Mouse (Mus musculus) G1E (cell line): ENCODE data around the gene Ywhah. TPM values are rescaled to one million over a fixed set of nuclear protein-coding genes. Genes with fewer than 3 reads are reported as not detected.

Experiments used
- ATAC-seq: 2 replicates; pipeline ENCODE4 v1.8.0; 2016; ENCODE audit warnings: mild to moderate bottlenecking; ENCODE audit not compliant: insufficient number of reproducible peaks, poor library complexity, low FRiP score, severe bottlenecking; ENCODE audit errors: extremely low read depth
- DNase-seq: peaks from one replicate; pipeline ENCODE4 v3.0.0; 2012; ENCODE audit warnings: low spot score
- H3K27me3 ChIP-seq: 2 replicates; pipeline ENCODE4 v1.6.1; 2012; ENCODE audit warnings: mild to moderate bottlenecking, low read length, inconsistent platforms; ENCODE audit not compliant: insufficient read depth
- H3K36me3 ChIP-seq: replicated peaks from 2 replicates; pipeline ENCODE3; 2012; ENCODE audit warnings: mild to moderate bottlenecking, inconsistent platforms
- H3K4me1 ChIP-seq: 2 replicates; pipeline ENCODE4 v1.6.1; 2012; ENCODE audit warnings: low read depth, low read length, inconsistent platforms, mixed read lengths; ENCODE audit not compliant: insufficient read depth
- H3K4me3 ChIP-seq: 2 replicates; pipeline ENCODE4 v1.5.1; 2012; ENCODE audit warnings: low read depth, mild to moderate bottlenecking, inconsistent platforms, low read length, moderate library complexity, mixed read lengths
- H3K9me3 ChIP-seq: replicated peaks from 2 replicates; pipeline ENCODE4 v1.6.1; 2012; ENCODE audit warnings: inconsistent platforms
- CTCF ChIP-seq: IDR thresholded peaks from 2 replicates; pipeline ENCODE4 v1.5.1; 2012; ENCODE audit warnings: low read depth, low read length, inconsistent platforms, mixed read lengths
- GATA1 ChIP-seq: IDR thresholded peaks from 2 replicates; pipeline ENCODE4 v1.6.1; 2012; ENCODE audit warnings: borderline replicate concordance, low read length, inconsistent platforms, mixed read lengths
- GATA2 ChIP-seq: IDR thresholded peaks from 2 replicates; pipeline ENCODE4 v1.6.1; 2012; ENCODE audit warnings: low read depth, low read length, inconsistent platforms, borderline replicate concordance
- POLR2AphosphoS5 ChIP-seq: IDR thresholded peaks from 2 replicates; pipeline ENCODE4 v1.6.1; 2012; ENCODE audit warnings: low read depth, low read length, inconsistent platforms; ENCODE audit not compliant: insufficient replicate concordance
- TAL1 ChIP-seq: conservative IDR thresholded peaks from 2 replicates; pipeline ENCODE4 v1.6.1; 2012; ENCODE audit warnings: low read depth, low read length, inconsistent platforms, mixed read lengths
- polyA plus RNA-seq: library from polyadenylated mRNA; stranded (reverse); fragments of >175 nt; gene quantifications from 2 replicates; pipeline ENCODE4 v1.2.3, GENCODE M21; 2012
- total RNA-seq, 2 experiments: library from RNA; stranded (forward) in 1 of 2; stranded (reverse) in 1 of 2; fragments of 200-1000 nt in 1 of 2; fragments of >200 nt in 1 of 2; fragmentation: Nextera tagmentation in 1 of 2; gene quantifications; 2 replicates each; pipeline ENCODE4 v1.2.3; 2014 to 2017

The Ywhah gene
- total and polyA plus RNA-seq, 3 experiments = 86.4 to 363 (median 129) TPM

DNA sequence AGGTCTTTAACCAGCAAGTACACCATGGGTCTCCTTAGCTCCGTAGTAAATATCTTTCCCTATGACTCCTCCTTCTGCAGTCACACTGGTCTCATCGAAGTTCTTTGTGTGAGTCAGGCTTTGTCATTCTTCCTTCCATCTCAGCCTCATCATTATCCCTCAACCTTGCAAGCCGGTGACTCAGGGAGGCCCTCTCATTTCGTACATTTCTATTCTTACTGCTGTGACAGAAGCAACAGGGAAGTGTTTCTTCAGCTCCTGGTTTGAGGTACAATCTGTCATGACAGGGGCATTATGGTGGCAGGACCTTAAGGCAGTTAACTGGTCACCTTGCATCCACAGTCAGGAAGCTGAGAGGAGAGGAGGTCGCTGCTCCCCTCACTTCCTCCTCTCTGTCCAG lies 15.8 kb upstream of the Ywhah start:
- no peak overlapping the region for H3K4me3 ChIP-seq
- DNase-seq (no peak), ATAC-seq (no peak)
- H3K27me3 ChIP-seq = peaks cover 76% of the 10 kb centered on the region
- TF ChIP-seq CTCF (no peak), GATA2 (no peak), GATA1 (no peak), TAL1 (no peak)
- 0 out of 2 replicates have a peak, but pooled peaks cover 2% of the 10 kb centered on the region for H3K4me1 ChIP-seq
- H3K9me3 ChIP-seq = no peaks in the 10 kb centered on the region
- no peaks in the 10 kb centered on the region for H3K36me3 ChIP-seq

DNA sequence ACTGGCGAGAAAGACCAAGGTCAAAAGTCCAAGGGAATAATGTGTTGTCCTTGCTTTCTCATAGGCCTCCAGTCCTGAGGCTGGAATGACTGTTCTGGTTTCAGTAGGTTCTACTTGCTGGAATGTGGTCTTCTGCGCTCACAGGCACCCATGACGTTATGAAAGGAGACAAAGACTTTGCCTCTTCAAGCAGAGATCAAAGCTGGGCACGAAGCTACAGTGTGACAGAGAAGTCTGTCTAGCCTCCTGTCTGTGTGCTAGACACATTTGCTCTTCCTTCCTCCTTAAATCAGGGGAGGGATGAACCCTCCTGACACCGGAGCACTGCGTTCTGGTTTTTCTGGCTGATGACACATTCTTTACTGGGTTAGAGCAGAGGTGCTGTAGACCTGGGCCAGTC lies 15.1 kb upstream of the Ywhah start:
- H3K4me1 ChIP-seq = 0 out of 2 replicates have a peak, but pooled peaks cover 2% of the 10 kb centered on the region
- no peak for ATAC-seq
- H3K36me3 ChIP-seq = no peaks in the 10 kb centered on the region
- no peak for TF ChIP-seq TAL1
- TF ChIP-seq GATA2 = no peak
- no peak for TF ChIP-seq CTCF
- TF ChIP-seq POLR2AphosphoS5 = no peak
- no peak for TF ChIP-seq GATA1
- DNase-seq = no peak
- H3K9me3 ChIP-seq = no peaks in the 10 kb centered on the region
- H3K27me3 ChIP-seq = peaks cover 76% of the 10 kb centered on the region
- no peak overlapping the region for H3K4me3 ChIP-seq

DNA sequence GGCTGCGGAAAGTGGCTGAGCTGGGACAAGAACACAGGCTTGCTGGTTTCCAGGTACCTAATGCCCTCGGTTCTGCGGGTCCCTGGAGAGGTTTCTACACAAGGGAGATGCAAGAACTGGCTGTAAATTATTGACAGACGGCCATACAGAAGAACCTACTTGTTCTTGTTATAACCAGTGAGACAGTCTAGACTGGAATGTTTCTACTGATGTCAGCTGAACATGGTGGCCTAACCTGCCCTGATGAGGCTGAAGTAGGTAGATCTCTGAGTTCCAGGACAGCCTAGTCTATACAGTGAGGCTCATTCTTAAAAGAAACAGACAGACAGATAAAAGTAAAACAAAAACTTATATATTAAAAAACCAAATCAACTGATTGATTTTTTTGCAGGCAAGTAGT lies 14.5 kb upstream of the Ywhah start:
- DNase-seq = no peak
- Histone ChIP-seq H3K4me3 (no peak overlapping the region), H3K36me3 (no peaks in the 10 kb centered on the region), H3K4me1 (0 out of 2 replicates have a peak, but pooled peaks cover 2% of the 10 kb centered on the region), H3K9me3 (no peaks in the 10 kb centered on the region), H3K27me3 (peaks cover 78% of the 10 kb centered on the region)
- ATAC-seq = no peak
- no peak for TF ChIP-seq CTCF
- TF ChIP-seq GATA1 = no peak
- no peak for TF ChIP-seq GATA2
- TF ChIP-seq POLR2AphosphoS5 = no peak
- TF ChIP-seq TAL1 = no peak

DNA sequence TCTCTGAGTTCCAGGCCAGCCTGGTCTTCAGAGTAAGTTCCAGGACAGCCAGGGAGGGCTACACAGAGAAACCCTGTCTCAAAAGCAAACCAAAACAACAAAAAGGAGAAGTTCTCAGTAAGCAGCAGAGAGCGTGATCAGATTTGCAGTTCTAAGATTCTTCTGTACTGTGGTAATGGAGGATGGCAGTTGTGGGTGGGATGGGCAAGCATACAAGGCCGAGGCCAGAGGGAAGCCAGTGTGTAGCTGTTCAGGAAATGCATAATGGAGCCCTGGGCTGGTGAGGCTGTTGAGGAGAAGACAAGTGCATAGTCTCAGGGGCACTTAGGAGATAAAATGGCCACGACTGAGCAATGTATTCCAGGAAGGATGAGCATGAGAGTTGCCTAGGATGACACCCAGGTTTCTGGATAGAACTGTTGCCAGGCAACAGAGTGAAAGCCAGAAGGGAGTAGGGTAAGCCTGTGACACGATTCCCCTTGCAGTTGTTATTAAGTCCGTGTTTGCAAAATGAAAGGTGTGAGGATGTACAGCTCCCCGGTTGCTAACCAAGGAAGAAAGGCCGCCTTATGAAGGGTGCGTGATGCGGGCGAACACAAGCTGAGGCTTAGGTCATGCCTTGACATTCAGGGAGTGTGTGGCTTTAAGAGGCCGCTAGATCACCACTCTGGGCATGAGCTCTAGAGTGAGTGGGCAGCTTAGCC lies 13.0 kb upstream of the Ywhah start:
- TF ChIP-seq CTCF = no peak
- no peak for TF ChIP-seq POLR2AphosphoS5
- TF ChIP-seq GATA1 = no peak
- no peak for TF ChIP-seq TAL1
- TF ChIP-seq GATA2 = no peak
- no peak for ATAC-seq
- Histone ChIP-seq H3K36me3 (no peaks in the 10 kb centered on the region), H3K4me3 (no peak overlapping the region), H3K4me1 (peaks cover 10% of the 10 kb centered on the region), H3K27me3 (peaks cover 81% of the 10 kb centered on the region), H3K9me3 (no peaks in the 10 kb centered on the region)
- no peak for DNase-seq

DNA sequence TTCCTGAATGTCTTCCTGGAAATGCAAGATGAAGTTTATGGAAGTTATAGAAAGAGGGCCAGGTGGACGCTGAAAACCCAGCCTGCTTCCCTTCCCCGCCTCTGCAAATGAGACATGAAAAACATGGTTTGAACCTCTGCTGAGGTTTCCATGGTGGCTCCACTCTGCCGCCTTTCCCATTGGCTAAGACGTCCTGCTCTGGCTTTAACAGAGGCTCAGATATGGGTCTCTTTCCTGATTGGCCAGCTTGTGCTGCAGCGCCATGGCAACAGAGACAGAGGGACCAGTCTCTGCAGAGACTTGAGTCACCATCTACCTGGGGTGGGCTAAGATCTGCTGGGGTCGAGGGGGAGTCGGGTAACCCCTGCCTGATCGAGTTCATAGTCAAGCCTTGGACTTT lies 11.9 kb upstream of the Ywhah start:
- no peaks in the 10 kb centered on the region for H3K9me3 ChIP-seq
- DNase-seq = no peak
- ATAC-seq = no peak
- no peak for TF ChIP-seq TAL1
- TF ChIP-seq GATA1 = no peak
- no peak for TF ChIP-seq CTCF
- TF ChIP-seq GATA2 = no peak
- TF ChIP-seq POLR2AphosphoS5 = no peak
- peaks cover 20% of the 10 kb centered on the region for H3K4me1 ChIP-seq
- no peaks in the 10 kb centered on the region for H3K36me3 ChIP-seq
- peaks cover 80% of the 10 kb centered on the region for H3K27me3 ChIP-seq
- H3K4me3 ChIP-seq = no peak overlapping the region

DNA sequence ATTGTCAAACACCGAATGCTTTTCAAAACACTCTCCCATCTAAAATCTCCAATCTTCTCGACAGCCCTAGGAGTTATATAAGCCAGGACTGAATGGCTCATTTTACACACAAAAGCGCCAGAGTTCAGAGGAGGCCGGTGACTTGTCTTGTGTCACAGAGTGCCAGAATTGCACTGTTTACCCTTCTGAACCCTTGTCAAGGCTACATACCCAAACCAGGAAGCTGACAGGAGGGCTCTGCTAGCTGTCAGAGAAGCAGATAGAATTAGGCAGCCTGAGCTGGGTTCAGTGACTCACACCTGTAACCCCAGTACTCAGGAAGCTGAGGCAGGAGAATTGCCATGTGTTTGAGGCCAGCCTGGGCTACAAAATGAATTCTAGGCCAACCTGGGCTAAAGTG lies 11.2 kb upstream of the Ywhah start:
- peaks cover 27% of the 10 kb centered on the region for H3K4me1 ChIP-seq
- no peaks in the 10 kb centered on the region for H3K36me3 ChIP-seq
- peaks cover 86% of the 10 kb centered on the region for H3K27me3 ChIP-seq
- ATAC-seq = no peak
- no peak for DNase-seq
- no peak for TF ChIP-seq GATA1
- no peak for TF ChIP-seq TAL1
- no peak for TF ChIP-seq CTCF
- TF ChIP-seq GATA2 = no peak
- TF ChIP-seq POLR2AphosphoS5 = no peak
- no peaks in the 10 kb centered on the region for H3K9me3 ChIP-seq
- H3K4me3 ChIP-seq = no peak overlapping the region

DNA sequence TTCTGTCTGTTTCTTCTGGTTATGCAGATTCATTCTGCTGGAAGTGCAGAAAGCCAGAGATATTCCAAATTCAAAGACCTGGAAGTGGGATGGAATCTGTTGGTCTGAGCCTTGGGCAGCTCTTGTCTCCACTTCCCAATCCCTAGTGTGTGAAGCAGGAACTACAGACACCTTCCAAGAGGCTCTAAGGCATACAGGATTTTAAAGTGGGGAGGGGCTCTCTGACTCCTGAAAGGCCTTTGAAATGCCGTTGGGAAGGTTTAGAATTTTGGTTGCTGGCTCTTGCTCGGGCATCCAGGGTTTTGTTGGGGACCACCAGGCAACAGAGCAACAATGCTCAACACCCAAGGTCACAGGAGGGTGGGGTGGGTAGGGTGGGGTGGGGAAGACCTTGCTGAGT lies 9.3 kb upstream of the Ywhah start:
- TF ChIP-seq GATA1 = no peak
- no peak for TF ChIP-seq CTCF
- TF ChIP-seq GATA2 = no peak
- no peak for TF ChIP-seq TAL1
- no peak for TF ChIP-seq POLR2AphosphoS5
- Histone ChIP-seq H3K9me3 (no peaks in the 10 kb centered on the region), H3K27me3 (peaks cover 85% of the 10 kb centered on the region), H3K4me3 (no peak overlapping the region), H3K4me1 (peaks cover 32% of the 10 kb centered on the region), H3K36me3 (no peaks in the 10 kb centered on the region)
- ATAC-seq (no peak), DNase-seq (no peak)
